Mouse (Mus musculus) stomach, embryonic 14.5 days (tissue): ENCODE data around the gene Gm43552. TPM values are rescaled to one million over a fixed set of nuclear protein-coding genes. Genes with fewer than 3 reads are reported as not detected.

Experiments
- ATAC-seq: fragments of 200-750 bp; cut with Nextera tagmentation; 2 replicates; pipeline ENCODE4 v1.8.0; 2017; ENCODE audit warnings: low read depth, moderate TSS enrichment; ENCODE audit not compliant: insufficient number of reproducible peaks, insufficient read depth, low FRiP score
- H3K27ac ChIP-seq: fragments of 300-500 bp; sonication (generic); 2 replicates; pipeline ENCODE4 v1.5.1; 2014; ENCODE audit warnings: mild to moderate bottlenecking, low read length, moderate library complexity, mixed read lengths
- H3K27me3 ChIP-seq: fragments of 300-500 bp; sonication (generic); 2 replicates; pipeline ENCODE4 v1.6.1; 2014; ENCODE audit warnings: low read length, control low read depth, mixed read lengths; ENCODE audit not compliant: control insufficient read depth, insufficient read depth
- H3K36me3 ChIP-seq: fragments of 300-500 bp; sonication (generic); 2 replicates; pipeline ENCODE4 v1.6.1; 2014; ENCODE audit warnings: mild to moderate bottlenecking, control low read depth, low read length, moderate library complexity, mixed read lengths; ENCODE audit not compliant: control insufficient read depth, insufficient read depth
- H3K4me1 ChIP-seq: fragments of 300-500 bp; sonication (generic); 2 replicates; pipeline ENCODE4 v1.6.1; 2014; ENCODE audit warnings: low read length, control low read depth, mixed read lengths; ENCODE audit not compliant: control insufficient read depth, insufficient read depth
- H3K4me2 ChIP-seq: fragments of 300-500 bp; sonication (generic); replicated peaks from 2 replicates; pipeline ENCODE4 v1.6.1; 2014; ENCODE audit warnings: low read depth, low read length, control low read depth
- H3K4me3 ChIP-seq: fragments of 300-500 bp; sonication (generic); 2 replicates; pipeline ENCODE4 v1.5.1; 2014; ENCODE audit warnings: low read depth, low read length, control low read depth
- H3K9ac ChIP-seq: fragments of 300-500 bp; sonication (generic); replicated peaks from 2 replicates; pipeline ENCODE4 v1.6.1; 2014; ENCODE audit warnings: low read depth, mild to moderate bottlenecking, control low read depth, low read length, moderate library complexity, mixed read lengths
- H3K9me3 ChIP-seq: fragments of 300-500 bp; sonication (generic); 2 replicates; pipeline ENCODE4 v1.6.1; 2016; ENCODE audit warnings: low read depth, low read length, control low read depth; ENCODE audit not compliant: control insufficient read depth
- WGBS: fragments of 180-500 bp; shearing (Covaris S2); extraction: QIAGEN DNeasy Blood & Tissue Kit; methylation state at CpG from one replicate; pipeline ENCODE4 v1.1.7; 2014; 5-methylcytosine and 5-hydroxymethylcytosine counted together
- polyA plus RNA-seq: library from polyadenylated mRNA; unstranded; fragments of >200 nt; fragmentation: Nextera tagmentation; extraction: Ambion mirVana; gene quantifications from 2 replicates; pipeline ENCODE4 v1.2.1, GENCODE M21; 2014

The Gm43552 gene
- polyA plus RNA-seq, 1 experiment from 2014 or later: not detected

DNA sequence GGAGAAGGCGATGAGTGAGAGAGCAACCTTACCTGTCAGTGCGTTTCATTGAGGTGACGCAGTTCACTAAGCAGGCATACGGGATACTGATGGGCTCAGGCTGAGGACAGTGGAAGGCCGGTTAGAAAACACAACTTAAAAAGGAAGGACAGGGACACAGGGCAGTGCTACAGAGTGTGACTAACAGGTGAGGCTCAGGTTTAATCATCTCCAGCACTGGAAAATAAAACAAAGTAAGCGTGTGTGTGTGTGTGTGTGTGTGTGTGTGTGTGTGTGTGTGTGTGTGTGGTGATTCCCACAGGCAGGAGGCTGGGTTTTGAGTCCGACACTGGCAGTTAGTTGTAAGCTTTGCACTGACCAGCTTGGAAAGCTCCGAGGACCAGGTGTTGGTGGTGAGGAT, 69.8 kb downstream of the Gm43552 start:
- H3K27ac ChIP-seq: no peak overlapping the region
- ATAC-seq: no peak
- H3K4me1 ChIP-seq: no peaks in the 10 kb centered on the region
- WGBS: 95% methylated on average over 8 of the region's 8 CpGs
- no peak overlapping the region for H3K9ac ChIP-seq
- no peak overlapping the region for H3K4me3 ChIP-seq
- no peak overlapping the region for H3K4me2 ChIP-seq
- H3K27me3 ChIP-seq: no peaks in the 10 kb centered on the region
- no peaks in the 10 kb centered on the region for H3K9me3 ChIP-seq
- H3K36me3 ChIP-seq: peaks cover 32% of the 10 kb centered on the region

DNA sequence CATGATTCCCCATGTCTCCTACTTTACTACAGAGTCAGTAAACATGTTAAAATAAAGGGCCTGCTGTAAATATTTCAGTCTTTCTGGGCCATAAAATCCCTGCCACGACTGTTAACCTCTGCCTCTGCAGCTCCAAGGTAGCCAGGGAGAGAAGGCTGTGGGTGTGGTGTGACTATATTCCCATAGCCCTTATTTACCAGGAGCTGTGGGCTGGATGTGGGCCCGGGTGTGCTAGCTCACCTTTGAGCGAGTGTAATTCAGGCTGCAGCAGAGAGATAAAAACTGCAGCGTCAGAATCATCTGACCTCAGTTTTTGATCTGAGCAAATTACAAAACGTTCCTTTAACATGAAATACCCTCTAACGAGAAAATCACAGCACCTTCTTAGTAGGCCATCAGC, 71.8 kb downstream of the Gm43552 start:
- Histone ChIP-seq H3K36me3 (peaks cover 42% of the 10 kb centered on the region), H3K4me1 (peaks cover 8% of the 10 kb centered on the region; the same call in 1 of the 2 replicates), H3K27ac (no peak overlapping the region), H3K9ac (no peak overlapping the region), H3K4me3 (no peak overlapping the region), H3K4me2 (no peak overlapping the region), H3K27me3 (no peaks in the 10 kb centered on the region), H3K9me3 (no peaks in the 10 kb centered on the region)
- 66% methylated on average over 6 of the region's 6 CpGs for WGBS
- no peak for ATAC-seq

DNA sequence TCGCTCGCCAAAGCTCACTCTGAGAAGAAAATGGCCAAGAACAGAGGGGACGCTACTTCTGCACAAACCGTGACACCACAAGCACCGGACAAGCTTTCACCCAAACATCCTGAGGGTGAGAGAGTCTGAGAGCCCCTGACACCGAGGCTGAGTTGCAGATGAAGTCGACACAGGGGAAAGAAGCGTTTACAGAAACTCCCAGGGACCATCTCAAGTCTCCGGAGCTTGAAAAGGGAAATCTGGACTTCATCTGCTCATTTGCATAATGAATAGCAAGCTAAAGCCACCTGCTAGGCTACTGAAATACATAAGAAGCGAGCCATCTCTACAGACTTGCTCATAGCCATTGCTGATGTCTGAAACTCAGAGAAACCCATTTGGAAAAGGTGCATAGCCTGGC, 73.5 kb downstream of the Gm43552 start:
- Histone ChIP-seq H3K27ac (no peak overlapping the region), H3K9me3 (no peaks in the 10 kb centered on the region), H3K4me3 (no peak overlapping the region), H3K4me2 (no peak overlapping the region), H3K4me1 (peaks cover 16% of the 10 kb centered on the region; the same call in 1 of the 2 replicates), H3K36me3 (peaks cover 44% of the 10 kb centered on the region), H3K9ac (no peak overlapping the region), H3K27me3 (no peaks in the 10 kb centered on the region)
- 84% methylated on average over 10 of the region's 10 CpGs for WGBS
- no peak for ATAC-seq

DNA sequence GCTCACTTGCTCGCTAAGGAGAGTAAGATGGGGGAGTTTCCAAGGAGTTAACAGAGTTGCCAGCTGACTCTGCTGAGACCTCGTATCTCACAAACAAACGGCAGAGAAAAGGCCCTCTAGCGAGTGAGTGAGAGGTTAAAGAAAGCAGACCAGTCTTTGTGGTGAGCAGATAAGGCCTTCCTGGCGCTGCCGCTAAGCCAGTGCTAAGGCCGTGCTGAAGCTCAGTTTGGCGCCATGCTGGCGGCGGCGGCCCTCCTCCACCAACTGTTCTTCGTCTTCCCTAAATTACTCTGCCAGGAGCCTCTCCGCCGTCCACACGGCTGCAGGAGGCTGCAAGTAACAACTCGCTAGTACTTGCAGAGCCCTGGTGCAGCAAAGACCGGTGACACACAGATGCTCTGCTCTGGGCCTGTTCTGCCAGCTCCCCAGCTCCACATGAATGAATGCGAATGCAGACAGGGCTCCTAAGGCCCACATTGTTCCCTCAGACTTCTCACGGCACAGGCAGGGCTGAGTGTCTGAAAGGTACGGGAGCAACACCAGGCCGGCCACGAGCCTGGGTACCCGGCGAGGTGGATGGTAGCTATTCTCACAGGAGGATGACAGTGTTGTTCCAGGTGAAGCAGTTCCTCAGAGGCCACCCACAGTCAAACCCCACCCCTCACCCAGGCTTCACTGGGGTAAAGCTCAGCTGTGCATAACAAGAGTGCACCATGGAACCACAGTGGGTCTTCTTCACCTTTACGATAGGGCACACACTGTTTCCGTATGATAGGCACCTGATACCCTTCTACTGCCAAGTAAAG, 76.8 kb downstream of the Gm43552 start:
- Histone ChIP-seq H3K4me3 (no peak overlapping the region), H3K27me3 (no peaks in the 10 kb centered on the region), H3K4me1 (peaks cover 16% of the 10 kb centered on the region; the same call in 1 of the 2 replicates), H3K9ac (peak overlapping the region; percentile 7; the same call in 1 of the 2 replicates), H3K36me3 (peaks cover 40% of the 10 kb centered on the region), H3K27ac (peak overlapping the region; percentile 90), H3K4me2 (peak overlapping the region; percentile 13; the same call in 1 of the 2 replicates), H3K9me3 (no peaks in the 10 kb centered on the region)
- WGBS: 20% methylated on average over 26 of the region's 26 CpGs
- peak; percentile 88 for ATAC-seq

DNA sequence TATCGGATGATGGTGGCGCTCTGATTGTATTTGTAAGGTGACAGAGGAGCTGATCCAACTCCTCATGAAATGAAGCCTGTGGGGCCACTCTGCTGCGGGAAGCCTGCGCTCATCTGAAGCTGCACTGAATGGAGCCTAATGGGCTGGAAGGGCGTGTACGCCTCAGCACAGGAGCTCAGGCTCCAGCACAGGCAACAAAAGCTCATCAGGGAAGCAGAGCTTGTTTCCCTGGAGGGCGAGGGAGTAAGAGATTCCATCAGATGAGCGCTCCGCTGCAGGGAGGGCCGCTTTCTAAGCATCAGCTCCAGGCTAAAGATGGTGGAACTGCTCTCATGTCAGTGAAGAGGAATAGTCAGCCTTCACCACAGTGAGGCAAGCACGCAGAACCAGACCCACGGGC, 84.6 kb downstream of the Gm43552 start:
- Histone ChIP-seq H3K9ac (no peak overlapping the region), H3K36me3 (peaks cover 41% of the 10 kb centered on the region), H3K27me3 (no peaks in the 10 kb centered on the region), H3K4me3 (no peak overlapping the region), H3K4me2 (no peak overlapping the region), H3K27ac (no peak overlapping the region), H3K4me1 (no peaks in the 10 kb centered on the region), H3K9me3 (no peaks in the 10 kb centered on the region)
- WGBS: 75% methylated on average over 12 of the region's 12 CpGs
- no peak for ATAC-seq

DNA sequence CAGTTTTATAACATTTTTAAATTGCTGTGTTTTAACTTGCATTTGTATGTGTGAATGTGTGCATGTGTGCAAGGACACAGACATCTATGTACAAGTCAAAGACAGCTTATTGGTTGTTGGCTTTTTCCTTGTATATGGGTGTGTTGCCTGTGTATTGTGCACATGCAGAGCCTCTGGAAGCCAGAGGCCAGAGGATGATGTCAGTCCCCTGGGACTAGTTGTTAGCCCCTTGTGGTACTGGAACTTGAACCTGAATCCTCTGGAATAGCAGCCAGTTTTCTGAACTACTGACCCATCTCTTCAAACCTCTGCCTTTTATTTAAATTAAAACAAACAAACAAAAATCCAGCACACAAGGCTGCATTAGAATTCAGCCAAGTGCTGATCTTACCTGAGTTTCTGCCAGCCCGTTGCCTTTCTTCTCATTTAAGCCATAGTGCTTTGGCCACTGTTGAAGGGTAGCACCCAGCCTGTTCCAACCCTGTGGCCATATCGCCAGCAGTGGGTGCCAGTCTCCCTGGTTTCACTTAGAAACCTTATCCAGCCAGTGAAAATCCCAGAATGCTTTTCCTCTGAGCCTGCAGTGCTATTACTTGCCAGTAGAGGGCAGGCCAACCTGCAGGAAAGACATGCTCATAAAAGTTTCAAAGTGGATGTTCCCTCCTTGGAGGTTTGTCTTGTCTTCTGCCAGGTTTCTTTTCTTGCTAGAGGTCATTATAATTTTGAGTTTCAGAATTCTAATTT, 91.2 kb downstream of the Gm43552 start:
- H3K4me1 ChIP-seq: no peaks in the 10 kb centered on the region
- H3K9me3 ChIP-seq: no peaks in the 10 kb centered on the region
- no peak overlapping the region for H3K27ac ChIP-seq
- ATAC-seq: no peak
- H3K9ac ChIP-seq: no peak overlapping the region
- H3K4me2 ChIP-seq: no peak overlapping the region
- H3K4me3 ChIP-seq: no peak overlapping the region
- peaks cover 45% of the 10 kb centered on the region for H3K36me3 ChIP-seq
- WGBS: 33% methylated on average over 2 of the region's 2 CpGs
- no peaks in the 10 kb centered on the region for H3K27me3 ChIP-seq

DNA sequence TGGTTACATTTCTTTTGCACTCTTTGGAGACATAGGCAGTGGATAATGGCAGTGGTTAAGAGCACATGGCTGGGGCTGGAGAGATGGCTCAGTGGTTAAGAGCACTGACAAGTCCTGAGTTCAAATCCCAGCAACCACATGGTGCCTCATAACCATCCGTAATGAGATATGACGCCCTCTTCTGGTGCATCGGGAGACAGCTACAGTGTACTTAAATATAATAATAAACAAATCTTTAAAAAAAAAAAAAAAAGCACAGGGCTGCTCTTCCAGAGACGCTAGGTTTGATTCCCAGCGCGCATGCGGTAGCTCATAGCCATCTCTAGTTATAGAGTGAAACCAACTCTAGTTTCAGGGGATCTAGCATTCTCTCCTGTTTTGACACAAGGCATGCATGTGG, 98.2 kb downstream of the Gm43552 start:
- WGBS: 91% methylated on average over 7 of the region's 7 CpGs
- no peak for ATAC-seq
- Histone ChIP-seq H3K9ac (no peak overlapping the region), H3K27me3 (no peaks in the 10 kb centered on the region), H3K4me1 (peaks cover 8% of the 10 kb centered on the region; the same call in 1 of the 2 replicates), H3K9me3 (no peaks in the 10 kb centered on the region), H3K4me2 (no peak overlapping the region), H3K4me3 (no peak overlapping the region), H3K27ac (no peak overlapping the region), H3K36me3 (peaks cover 23% of the 10 kb centered on the region)

DNA sequence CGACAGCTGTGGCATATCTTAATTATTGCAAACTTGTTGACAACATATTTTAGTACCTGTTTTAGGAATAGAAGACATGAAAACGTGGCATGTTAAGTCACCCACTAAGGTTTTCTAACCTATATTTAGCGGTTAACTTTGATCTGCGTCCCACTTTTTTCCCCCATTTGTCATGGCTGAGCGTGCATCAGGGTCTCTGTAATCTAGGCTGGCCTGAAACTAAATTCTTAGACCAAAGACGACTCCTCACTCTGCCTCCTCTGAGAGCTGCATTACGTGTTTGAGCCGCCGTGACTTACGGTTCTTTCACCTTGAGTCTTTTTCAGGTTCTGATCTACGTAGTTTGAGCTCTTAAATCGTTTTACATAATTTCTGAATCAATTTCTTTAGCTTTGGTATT, 100.9 kb downstream of the Gm43552 start:
- Histone ChIP-seq H3K27ac (peak overlapping the region; percentile 66; the same call in 1 of the 2 replicates), H3K4me3 (peak overlapping the region; percentile 99), H3K36me3 (peaks cover 39% of the 10 kb centered on the region), H3K9ac (peak overlapping the region; percentile 66), H3K9me3 (no peaks in the 10 kb centered on the region), H3K27me3 (no peaks in the 10 kb centered on the region), H3K4me2 (peak overlapping the region; percentile 59), H3K4me1 (peaks cover 8% of the 10 kb centered on the region; the same call in 1 of the 2 replicates)
- ATAC-seq: no peak
- 2% methylated on average over 12 of the region's 12 CpGs for WGBS
